Mouse (Mus musculus) hindbrain, embryonic 15.5 days (tissue): ENCODE data around the gene Cds2. TPM values are rescaled to one million over a fixed set of nuclear protein-coding genes. Genes with fewer than 3 reads are reported as not detected.
"Not testable (repeated sequence)": the region's sequence is repeated elsewhere in the genome, so short reads cannot be mapped to it uniquely, and the experiment has no call there.

Experiments
- ATAC-seq: fragments of 200-750 bp; cut with Nextera tagmentation; 2 replicates; pipeline ENCODE4 v1.8.0; 2017; ENCODE audit warnings: low read depth, moderate number of reproducible peaks, moderate TSS enrichment; ENCODE audit not compliant: low FRiP score
- H3K27ac ChIP-seq: fragments of 300-500 bp; sonication (generic); replicated peaks from 2 replicates; pipeline ENCODE4 v1.5.1; 2015; ENCODE audit warnings: mild to moderate bottlenecking, inconsistent platforms
- H3K27me3 ChIP-seq: fragments of 300-500 bp; sonication (generic); 2 replicates; pipeline ENCODE4 v1.6.1; 2015; ENCODE audit warnings: control low read depth, inconsistent platforms
- H3K36me3 ChIP-seq: fragments of 300-500 bp; sonication (generic); 2 replicates; pipeline ENCODE4 v1.6.1; 2015; ENCODE audit warnings: control low read depth, inconsistent platforms
- H3K4me1 ChIP-seq: fragments of 300-500 bp; sonication (generic); replicated peaks from 2 replicates; pipeline ENCODE4 v1.6.1; 2015; ENCODE audit warnings: control low read depth, inconsistent platforms
- H3K4me2 ChIP-seq: fragments of 300-500 bp; sonication (generic); 2 replicates; pipeline ENCODE4 v1.6.1; 2015; ENCODE audit warnings: moderate library complexity, mild to moderate bottlenecking, inconsistent platforms
- H3K4me3 ChIP-seq: fragments of 300-500 bp; sonication (generic); 2 replicates; pipeline ENCODE4 v1.5.1; 2015; ENCODE audit warnings: mild to moderate bottlenecking, inconsistent platforms
- H3K9ac ChIP-seq: fragments of 300-500 bp; sonication (generic); 2 replicates; pipeline ENCODE4 v1.6.1; 2015; ENCODE audit warnings: inconsistent platforms
- H3K9me3 ChIP-seq: fragments of 300-500 bp; sonication (generic); 2 replicates; pipeline ENCODE4 v1.6.1; 2016; ENCODE audit warnings: control low read depth, inconsistent platforms
- WGBS: fragments of 180-500 bp; shearing (Covaris S2); methylation state at CpG from one replicate; pipeline ENCODE4 v1.1.7; 2015; 5-methylcytosine and 5-hydroxymethylcytosine counted together
- polyA plus RNA-seq: library from polyadenylated mRNA; unstranded; fragments of >200 nt; fragmentation: Nextera tagmentation; extraction: Ambion mirVana; gene quantifications from 2 replicates; pipeline ENCODE4 v1.2.1, GENCODE M21; 2015

Cds2 gene
- polyA plus RNA-seq, 1 experiment from 2014 or later = 44.1 TPM

- no peak overlapping the region for H3K9ac ChIP-seq
- H3K9me3 ChIP-seq = no peaks in the 10 kb centered on the region
- no peak overlapping the region for H3K4me2 ChIP-seq
- no peak for ATAC-seq
- 92% methylated on average over 7 of the region's 7 CpGs for WGBS
- no peak overlapping the region for H3K4me3 ChIP-seq
- no peaks in the 10 kb centered on the region for H3K4me1 ChIP-seq
- H3K27ac ChIP-seq = no peak overlapping the region
- peaks cover 60% of the 10 kb centered on the region for H3K36me3 ChIP-seq
- no peaks in the 10 kb centered on the region for H3K27me3 ChIP-seq
These were observed 42.2 kb downstream of the Cds2 start for GRCm38 (mm10) chr2:132305165-132305564.

GRCm38 (mm10) chr2:132305988-132306387 lies 43.0 kb downstream of the Cds2 start:
- Histone ChIP-seq H3K27ac (no peak overlapping the region), H3K4me3 (no peak overlapping the region), H3K9ac (no peak overlapping the region), H3K27me3 (no peaks in the 10 kb centered on the region), H3K36me3 (peaks cover 59% of the 10 kb centered on the region), H3K4me1 (no peaks in the 10 kb centered on the region), H3K9me3 (no peaks in the 10 kb centered on the region), H3K4me2 (no peak overlapping the region)
- no peak for ATAC-seq
- WGBS = 54% methylated on average over 4 of the region's 4 CpGs

- no peak for ATAC-seq
These were observed 44.4 kb downstream of the Cds2 start for GRCm38 (mm10) chr2:132307213-132307843.

GRCm38 (mm10) chr2:132308829-132309228 lies 45.9 kb downstream of the Cds2 start:
- no peak overlapping the region for H3K9ac ChIP-seq
- no peaks in the 10 kb centered on the region for H3K4me1 ChIP-seq
- H3K27me3 ChIP-seq = no peaks in the 10 kb centered on the region
- ATAC-seq = no peak
- no peak overlapping the region for H3K4me3 ChIP-seq
- no peaks in the 10 kb centered on the region for H3K9me3 ChIP-seq
- no peak overlapping the region for H3K27ac ChIP-seq
- 97% methylated on average over 6 of the region's 6 CpGs for WGBS
- peaks cover 37% of the 10 kb centered on the region for H3K36me3 ChIP-seq
- H3K4me2 ChIP-seq = no peak overlapping the region

More at GRCm38 (mm10) chr2:132307213-132307843, 44.4 kb downstream of the Cds2 start:
- Histone ChIP-seq H3K27ac (no peak overlapping the region), H3K4me1 (no peaks in the 10 kb centered on the region), H3K36me3 (peaks cover 51% of the 10 kb centered on the region), H3K4me3 (no peak overlapping the region), H3K9ac (no peak overlapping the region), H3K9me3 (no peaks in the 10 kb centered on the region), H3K4me2 (no peak overlapping the region), H3K27me3 (no peaks in the 10 kb centered on the region)
- 93% methylated on average over 11 of the region's 11 CpGs for WGBS

GRCm38 (mm10) chr2:132309398-132309930 lies 46.5 kb downstream of the Cds2 start:
- H3K27ac ChIP-seq = no peak overlapping the region
- H3K4me3 ChIP-seq = no peak overlapping the region
- ATAC-seq = no peak
- H3K9ac ChIP-seq = no peak overlapping the region
- H3K36me3 ChIP-seq = peaks cover 34% of the 10 kb centered on the region
- H3K4me1 ChIP-seq = no peaks in the 10 kb centered on the region
- 97% methylated on average over 6 of the region's 6 CpGs for WGBS
- no peak overlapping the region for H3K4me2 ChIP-seq
- no peaks in the 10 kb centered on the region for H3K9me3 ChIP-seq
- H3K27me3 ChIP-seq = no peaks in the 10 kb centered on the region

GRCm38 (mm10) chr2:132312616-132313015 lies 49.7 kb downstream of the Cds2 start:
- no peak overlapping the region for H3K4me3 ChIP-seq
- H3K9me3 ChIP-seq = no peaks in the 10 kb centered on the region
- H3K27me3 ChIP-seq = no peaks in the 10 kb centered on the region
- WGBS = 83% methylated on average over 5 of the region's 5 CpGs
- H3K4me2 ChIP-seq = no peak overlapping the region
- no peak overlapping the region for H3K27ac ChIP-seq
- peaks cover 13% of the 10 kb centered on the region; the same call in 1 of the 2 replicates for H3K36me3 ChIP-seq
- ATAC-seq = no peak
- no peaks in the 10 kb centered on the region for H3K4me1 ChIP-seq
- no peak overlapping the region for H3K9ac ChIP-seq

- Histone ChIP-seq H3K4me2 (no peak overlapping the region), H3K9me3 (no peaks in the 10 kb centered on the region), H3K9ac (no peak overlapping the region), H3K27ac (no peak overlapping the region), H3K27me3 (no peaks in the 10 kb centered on the region), H3K4me3 (no peak overlapping the region), H3K4me1 (no peaks in the 10 kb centered on the region), H3K36me3 (peaks cover 6% of the 10 kb centered on the region; the same call in 1 of the 2 replicates)
- 96% methylated on average over 2 of the region's 2 CpGs for WGBS
- ATAC-seq = 0 out of 2 replicates have a peak, but pooled peaks have one; percentile 21
These were observed 50.6 kb downstream of the Cds2 start for GRCm38 (mm10) chr2:132313568-132313967.

GRCm38 (mm10) chr2:132314057-132314456 lies 51.1 kb downstream of the Cds2 start:
- not testable (repeated sequence) for H3K4me2 ChIP-seq, H3K9me3 ChIP-seq, H3K4me3 ChIP-seq, H3K36me3 ChIP-seq, H3K4me1 ChIP-seq, H3K9ac ChIP-seq, H3K27me3 ChIP-seq, H3K27ac ChIP-seq, ATAC-seq
- WGBS = 90% methylated on average over 8 of the region's 8 CpGs

GRCm38 (mm10) chr2:132316041-132316808 lies 53.3 kb downstream of the Cds2 start:
- H3K27me3 ChIP-seq = no peaks in the 10 kb centered on the region
- peak; percentile 86 for ATAC-seq
- H3K36me3 ChIP-seq = 0 out of 2 replicates have a peak, but pooled peaks cover 3% of the 10 kb centered on the region
- H3K9me3 ChIP-seq = no peaks in the 10 kb centered on the region
- H3K27ac ChIP-seq = 0 out of 2 replicates have a peak overlapping the region, but pooled peaks have one; percentile 25
- no peaks in the 10 kb centered on the region for H3K4me1 ChIP-seq
- no peak overlapping the region for H3K4me2 ChIP-seq
- H3K4me3 ChIP-seq = no peak overlapping the region
- no peak overlapping the region for H3K9ac ChIP-seq
- 44% methylated on average over 8 of the region's 8 CpGs for WGBS

- H3K4me1 ChIP-seq = no peaks in the 10 kb centered on the region
- H3K36me3 ChIP-seq = no peaks in the 10 kb centered on the region
- H3K27ac ChIP-seq = no peak overlapping the region
- no peaks in the 10 kb centered on the region for H3K9me3 ChIP-seq
- no peaks in the 10 kb centered on the region for H3K27me3 ChIP-seq
- 93% methylated on average over 1 of the region's 1 CpGs for WGBS
- no peak for ATAC-seq
- H3K4me2 ChIP-seq = no peak overlapping the region
- no peak overlapping the region for H3K4me3 ChIP-seq
- no peak overlapping the region for H3K9ac ChIP-seq
These were observed 54.2 kb downstream of the Cds2 start for GRCm38 (mm10) chr2:132317178-132317577.

GRCm38 (mm10) chr2:132320516-132320915 lies 57.6 kb downstream of the Cds2 start:
- 64% methylated on average over 5 of the region's 5 CpGs for WGBS
- no peaks in the 10 kb centered on the region for H3K4me1 ChIP-seq
- ATAC-seq = no peak
- H3K4me2 ChIP-seq = no peak overlapping the region
- H3K27me3 ChIP-seq = no peaks in the 10 kb centered on the region
- no peak overlapping the region for H3K4me3 ChIP-seq
- no peak overlapping the region for H3K9ac ChIP-seq
- H3K27ac ChIP-seq = no peak overlapping the region
- H3K36me3 ChIP-seq = no peaks in the 10 kb centered on the region
- no peaks in the 10 kb centered on the region for H3K9me3 ChIP-seq

GRCm38 (mm10) chr2:132323541-132323940 lies 60.6 kb downstream of the Cds2 start:
- ATAC-seq = no peak
- Histone ChIP-seq H3K27me3 (no peaks in the 10 kb centered on the region), H3K4me3 (no peak overlapping the region), H3K9me3 (no peaks in the 10 kb centered on the region), H3K27ac (no peak overlapping the region), H3K36me3 (no peaks in the 10 kb centered on the region), H3K4me2 (no peak overlapping the region), H3K4me1 (no peaks in the 10 kb centered on the region), H3K9ac (no peak overlapping the region)
- WGBS = 65% methylated on average over 4 of the region's 4 CpGs
